ENCODE assay signal across 18 mouse cellular contexts in genomic region chr1:167422501-167423240, GRCm38 (mm10). TPM values are rescaled to one million over a fixed set of nuclear protein-coding genes. Genes with fewer than 3 reads are reported as not detected.
DNase-seq lines count a peak whose midpoint lies in the region; ATAC-seq and TF ChIP-seq lines count a peak whose summit lies in the region.
"Had no signal": no experiment of that assay in that cellular context is flagged by ENCODE, and none has a peak within 500 bp of the region (broad histone marks: within the 10 kb centered on the region; RNA-seq: fewer than 3 reads in every experiment).

No protein-coding gene starts in this region.

- no peak for ATAC-seq in inflammation-experienced regulatory T-cells, adult 6 months
- ATAC-seq: liver, postnatal 0 days had no signal

- WGBS in kidney, adult 2 months: 69% methylated on average over 11 of the region's 11 CpGs

- H3K4me3 ChIP-seq in kidney, adult 2 months (ENCODE audit: insufficient read depth, low read depth, low read length): no peak overlapping the region
- H3K4me3 ChIP-seq: erythroblast, embryonic 14.5 days; myocyte had no signal

- no peaks in the 10 kb centered on the region for H3K36me3 ChIP-seq in kidney, adult 2 months (ENCODE audit: control insufficient read depth, insufficient read depth, low read length)

- peak; percentile 45 for DNase-seq in kidney, adult 2 months
- no peak for DNase-seq in kidney, postnatal 10 days
- peak; percentile 75 for DNase-seq in adrenal gland, postnatal 14 days
- peak; percentile 26 to 45 for DNase-seq in gastrocnemius, adult 8-10 months (ENCODE audit: low spot score in 2 of 2)
- peak; percentile 53 to 70 for DNase-seq in heart, postnatal 14 days
- DNase-seq in left cerebral cortex, postnatal 4 days: no peak
- no peak for DNase-seq in lung, postnatal 25 days (ENCODE audit: low spot score)
- DNase-seq: liver, postnatal 0 days had no signal

- no peak overlapping the region for H3K27ac ChIP-seq in kidney, adult 2 months (ENCODE audit: insufficient read depth, low read depth, low read length)
- H3K27ac ChIP-seq: hindbrain, embryonic 14.5 days had no signal

- intact Hi-C loops in heart, postnatal 14 days (cut with DNase I): no loop called here
- intact Hi-C loops in left cerebral cortex, postnatal 4 days (cut with DNase I): no loop called here

- no peak for TF ChIP-seq CTCF in kidney, adult 2 months (conservative IDR thresholded peaks at IDR 0.05; ENCODE audit: insufficient read depth, insufficient read length, low read depth, low read length)

- TF ChIP-seq POLR2A in kidney, adult 2 months (IDR thresholded peaks at IDR 0.05; ENCODE audit: low read depth, low read length): no peak

- H3K4me1 ChIP-seq in kidney, adult 2 months (ENCODE audit: control insufficient read depth, insufficient read depth, low read length): no peaks in the 10 kb centered on the region

- H3K27me3 ChIP-seq in kidney, adult 2 months (replicated peaks; ENCODE audit: control insufficient read depth, insufficient read depth, low read length): no peaks in the 10 kb centered on the region

RNA-seq across cellular contexts. Expression of gene Mgst3, which starts 29.0 kb away (rescaled TPM):
- polyA plus RNA-seq in kidney, adult 2 months (2012; rRNA removed): 560 and 626 TPM in 2 replicates
- total RNA-seq in adrenal gland, postnatal 14 days (2021): 69.7 and 75.6 TPM in 2 replicates
- 100 to 1,000 TPM; 127 to 180 (median 152) TPM for total RNA-seq in gastrocnemius, adult 8-10 months (2022)
- total RNA-seq in heart, postnatal 14 days (2021): 100 to 1,000 TPM; 217 to 220 TPM
- 1 to 10 TPM; 1.3 to 4.7 (median 1.8) TPM for polyA plus RNA-seq in inflammation-experienced regulatory T-cells, adult 6 months (2017; shearing (Covaris generic))
- total RNA-seq in left cerebral cortex, postnatal 4 days (2021): 100 to 1,000 TPM; 119 to 121 TPM

RNA-seq across cellular contexts. Expression of gene Lrrc52, which starts 43.9 kb away (rescaled TPM):
- polyA plus RNA-seq in kidney, adult 2 months (2012; rRNA removed): 3.0 and 3.6 TPM in 2 replicates
- total RNA-seq in adrenal gland, postnatal 14 days (2021): 0.30 TPM in 1 of 2 replicates, not detected in the other
- 10 to 100 TPM in 2 of 4 experiments, 1 to 10 TPM in 2; 5.6 to 14.6 (median 9.2) TPM for total RNA-seq in gastrocnemius, adult 8-10 months (2022)
- 1 to 10 TPM; 2.0 to 2.5 TPM for total RNA-seq in heart, postnatal 14 days (2021)
- not detected for polyA plus RNA-seq in inflammation-experienced regulatory T-cells, adult 6 months (2017; shearing (Covaris generic))
- not detected for total RNA-seq in left cerebral cortex, postnatal 4 days (2021)
- total RNA-seq: common myeloid progenitor, adult 5-6 weeks; layer of hippocampus, adult 18-20 months; left cerebral cortex, postnatal 25 days; megakaryocyte progenitor cell, adult 5-6 weeks had no signal
- polyA plus RNA-seq: erythroblast, embryonic 14.5 days; frontal cortex, adult 2 months; hindbrain, embryonic 14.5 days; liver, postnatal 0 days; myocyte; spleen, adult 2 months had no signal

Comparison
In these comparisons a context has a peak if more than half of its experiments do, and no peak if none do; other contexts are left out.
1. DNase-seq: peak in kidney, adult 2 months (single experiment), adrenal gland, postnatal 14 days (single experiment), gastrocnemius, adult 8-10 months (2 of 2) and heart, postnatal 14 days (2 of 2); none in kidney, postnatal 10 days (single experiment), left cerebral cortex, postnatal 4 days (single experiment) and lung, postnatal 25 days (single experiment).